Mouse (Mus musculus): ENCODE results near the gene Shcbp1. TPM values are rescaled to one million over a fixed set of nuclear protein-coding genes. Genes with fewer than 3 reads are reported as not detected.
"Not testable (repeated sequence)": the region's sequence is repeated elsewhere in the genome, so short reads cannot be mapped to it uniquely, and the experiment has no call there.

Shcbp1 gene
- total RNA-seq, 1 experiment: 40.2 TPM

- no peak for DNase-seq (ENCODE audit: low read depth, low spot score)
- Histone ChIP-seq H3K4me1 (ENCODE audit: control insufficient read depth in 2 of 2, insufficient read depth in 2 of 2, low read length in 2 of 2, poor library complexity in 1 of 2) (no peaks in the 10 kb centered on the region), H3K9ac (ENCODE audit: insufficient read depth, low read depth, low read length, poor library complexity, severe bottlenecking) (no peak overlapping the region), H3K4me3 (ENCODE audit: insufficient read depth in 1 of 2, low read depth in 1 of 2, low read length in 2 of 2, poor library complexity in 1 of 2, severe bottlenecking in 1 of 2) (no peak overlapping the region), H3K36me3 (ENCODE audit: control insufficient read depth, insufficient read depth, low read length, poor library complexity, severe bottlenecking) (peaks cover 2% of the 10 kb centered on the region; the same call in 1 of the 2 replicates), H3K9me3 (ENCODE audit: control insufficient read depth, insufficient read depth, low read depth, low read length) (no peaks in the 10 kb centered on the region), H3K27ac (ENCODE audit: insufficient read depth, low read depth, low read length, poor library complexity, severe bottlenecking) (no peak overlapping the region)
- no peak for TF ChIP-seq ZC3H11A (IDR thresholded peaks at IDR 0.05; ENCODE audit: borderline replicate concordance, low read depth, low read length)
- TF ChIP-seq MAFK (IDR thresholded peaks at IDR 0.05; ENCODE audit: insufficient read depth, low read depth, low read length): no peak
- no peak for TF ChIP-seq CHD2 (IDR thresholded peaks at IDR 0.05; ENCODE audit: low read depth, low read length)
- no peak for TF ChIP-seq HCFC1 (IDR thresholded peaks at IDR 0.05; ENCODE audit: borderline replicate concordance, insufficient read depth, low read length)
- TF ChIP-seq ZNF384 (IDR thresholded peaks at IDR 0.05; ENCODE audit: low read depth, low read length): no peak
- in situ Hi-C loops (cut with MboI; ENCODE audit: low sequenced_read_pairs in 2 of 2, unreplicated experiment in 2 of 2): no loop called here
Observed at GRCm38 (mm10) chr8:4764751-4765150, 14.6 kb downstream of the Shcbp1 start.

- TF ChIP-seq ZC3H11A (IDR thresholded peaks at IDR 0.05; ENCODE audit: borderline replicate concordance, low read depth, low read length) (no peak), ZNF384 (IDR thresholded peaks at IDR 0.05; ENCODE audit: low read depth, low read length) (no peak), MAFK (IDR thresholded peaks at IDR 0.05; ENCODE audit: insufficient read depth, low read depth, low read length) (no peak), CHD2 (IDR thresholded peaks at IDR 0.05; ENCODE audit: low read depth, low read length) (no peak), HCFC1 (IDR thresholded peaks at IDR 0.05; ENCODE audit: borderline replicate concordance, insufficient read depth, low read length) (no peak)
- Histone ChIP-seq H3K27ac (ENCODE audit: insufficient read depth, low read depth, low read length, poor library complexity, severe bottlenecking) (no peak overlapping the region), H3K36me3 (ENCODE audit: control insufficient read depth, insufficient read depth, low read length, poor library complexity, severe bottlenecking) (no peaks in the 10 kb centered on the region; the same call in 1 of the 2 replicates), H3K4me3 (ENCODE audit: insufficient read depth in 1 of 2, low read depth in 1 of 2, low read length in 2 of 2, poor library complexity in 1 of 2, severe bottlenecking in 1 of 2) (no peak overlapping the region), H3K4me1 (ENCODE audit: control insufficient read depth in 2 of 2, insufficient read depth in 2 of 2, low read length in 2 of 2, poor library complexity in 1 of 2) (no peaks in the 10 kb centered on the region), H3K9ac (ENCODE audit: insufficient read depth, low read depth, low read length, poor library complexity, severe bottlenecking) (no peak overlapping the region), H3K9me3 (ENCODE audit: control insufficient read depth, insufficient read depth, low read depth, low read length) (no peaks in the 10 kb centered on the region)
- no peak for DNase-seq (ENCODE audit: low read depth, low spot score)
- in situ Hi-C loops (cut with MboI; ENCODE audit: low sequenced_read_pairs in 2 of 2, unreplicated experiment in 2 of 2): no loop called here
Observed at GRCm38 (mm10) chr8:4753048-4753447, 26.3 kb downstream of the Shcbp1 start.

- H3K9ac ChIP-seq (ENCODE audit: insufficient read depth, low read depth, low read length, poor library complexity, severe bottlenecking): no peak overlapping the region
- no peak overlapping the region for H3K27ac ChIP-seq (ENCODE audit: insufficient read depth, low read depth, low read length, poor library complexity, severe bottlenecking)
- TF ChIP-seq HCFC1 (IDR thresholded peaks at IDR 0.05; ENCODE audit: borderline replicate concordance, insufficient read depth, low read length): no peak
- no peak for TF ChIP-seq MAFK (IDR thresholded peaks at IDR 0.05; ENCODE audit: insufficient read depth, low read depth, low read length)
- TF ChIP-seq ZC3H11A (IDR thresholded peaks at IDR 0.05; ENCODE audit: borderline replicate concordance, low read depth, low read length): no peak
- TF ChIP-seq CHD2 (IDR thresholded peaks at IDR 0.05; ENCODE audit: low read depth, low read length): no peak
- H3K9me3 ChIP-seq (ENCODE audit: control insufficient read depth, insufficient read depth, low read depth, low read length): no peaks in the 10 kb centered on the region
- in situ Hi-C loops (cut with MboI; ENCODE audit: low sequenced_read_pairs in 2 of 2, unreplicated experiment in 2 of 2): no loop called here
- H3K4me1 ChIP-seq (ENCODE audit: control insufficient read depth in 2 of 2, insufficient read depth in 2 of 2, low read length in 2 of 2, poor library complexity in 1 of 2): no peaks in the 10 kb centered on the region
- H3K4me3 ChIP-seq (ENCODE audit: insufficient read depth in 1 of 2, low read depth in 1 of 2, low read length in 2 of 2, poor library complexity in 1 of 2, severe bottlenecking in 1 of 2): no peak overlapping the region
- no peaks in the 10 kb centered on the region; the same call in 1 of the 2 replicates for H3K36me3 ChIP-seq (ENCODE audit: control insufficient read depth, insufficient read depth, low read length, poor library complexity, severe bottlenecking)
- no peak for DNase-seq (ENCODE audit: low read depth, low spot score)
Observed at GRCm38 (mm10) chr8:4730942-4731341, 48.4 kb downstream of the Shcbp1 start.

GRCm38 (mm10) chr8:4715546-4715945 is 63.8 kb downstream of the Shcbp1 start:
- Histone ChIP-seq H3K4me1 (ENCODE audit: control insufficient read depth in 2 of 2, insufficient read depth in 2 of 2, low read length in 2 of 2, poor library complexity in 1 of 2) (no peaks in the 10 kb centered on the region), H3K27ac (ENCODE audit: insufficient read depth, low read depth, low read length, poor library complexity, severe bottlenecking) (no peak overlapping the region), H3K9ac (ENCODE audit: insufficient read depth, low read depth, low read length, poor library complexity, severe bottlenecking) (no peak overlapping the region), H3K4me3 (ENCODE audit: insufficient read depth in 1 of 2, low read depth in 1 of 2, low read length in 2 of 2, poor library complexity in 1 of 2, severe bottlenecking in 1 of 2) (no peak overlapping the region), H3K9me3 (ENCODE audit: control insufficient read depth, insufficient read depth, low read depth, low read length) (0 out of 2 replicates have a peak, but pooled peaks cover 2% of the 10 kb centered on the region), H3K36me3 (ENCODE audit: control insufficient read depth, insufficient read depth, low read length, poor library complexity, severe bottlenecking) (no peaks in the 10 kb centered on the region)
- DNase-seq (ENCODE audit: low read depth, low spot score): no peak
- TF ChIP-seq MAFK (IDR thresholded peaks at IDR 0.05; ENCODE audit: insufficient read depth, low read depth, low read length) (no peak), HCFC1 (IDR thresholded peaks at IDR 0.05; ENCODE audit: borderline replicate concordance, insufficient read depth, low read length) (no peak), CHD2 (IDR thresholded peaks at IDR 0.05; ENCODE audit: low read depth, low read length) (no peak), ZNF384 (IDR thresholded peaks at IDR 0.05; ENCODE audit: low read depth, low read length) (no peak), ZC3H11A (IDR thresholded peaks at IDR 0.05; ENCODE audit: borderline replicate concordance, low read depth, low read length) (no peak)
- in situ Hi-C loops (cut with MboI; ENCODE audit: low sequenced_read_pairs in 2 of 2, unreplicated experiment in 2 of 2): no loop called here

GRCm38 (mm10) chr8:4708346-4708745 is 71.0 kb downstream of the Shcbp1 start:
- DNase-seq (ENCODE audit: low read depth, low spot score); H3K36me3 ChIP-seq (ENCODE audit: control insufficient read depth, insufficient read depth, low read length, poor library complexity, severe bottlenecking); H3K4me3 ChIP-seq (ENCODE audit: insufficient read depth in 1 of 2, low read depth in 1 of 2, low read length in 2 of 2, poor library complexity in 1 of 2, severe bottlenecking in 1 of 2); H3K4me1 ChIP-seq (ENCODE audit: control insufficient read depth in 2 of 2, insufficient read depth in 2 of 2, low read length in 2 of 2, poor library complexity in 1 of 2); H3K9ac ChIP-seq (ENCODE audit: insufficient read depth, low read depth, low read length, poor library complexity, severe bottlenecking); in situ Hi-C loops (cut with MboI; ENCODE audit: low sequenced_read_pairs in 2 of 2, unreplicated experiment in 2 of 2); H3K9me3 ChIP-seq (ENCODE audit: control insufficient read depth, insufficient read depth, low read depth, low read length): not testable (repeated sequence)
- H3K27ac ChIP-seq (ENCODE audit: insufficient read depth, low read depth, low read length, poor library complexity, severe bottlenecking): peak overlapping the region; percentile 77; the same call in 1 of the 2 replicates

- H3K9me3 ChIP-seq (ENCODE audit: control insufficient read depth, insufficient read depth, low read depth, low read length); DNase-seq (ENCODE audit: low read depth, low spot score); H3K9ac ChIP-seq (ENCODE audit: insufficient read depth, low read depth, low read length, poor library complexity, severe bottlenecking); H3K36me3 ChIP-seq (ENCODE audit: control insufficient read depth, insufficient read depth, low read length, poor library complexity, severe bottlenecking); in situ Hi-C loops (cut with MboI; ENCODE audit: low sequenced_read_pairs in 2 of 2, unreplicated experiment in 2 of 2); H3K4me1 ChIP-seq (ENCODE audit: control insufficient read depth in 2 of 2, insufficient read depth in 2 of 2, low read length in 2 of 2, poor library complexity in 1 of 2); H3K27ac ChIP-seq (ENCODE audit: insufficient read depth, low read depth, low read length, poor library complexity, severe bottlenecking); H3K4me3 ChIP-seq (ENCODE audit: insufficient read depth in 1 of 2, low read depth in 1 of 2, low read length in 2 of 2, poor library complexity in 1 of 2, severe bottlenecking in 1 of 2): not testable (repeated sequence)
Observed at GRCm38 (mm10) chr8:4707916-4708315, 71.5 kb downstream of the Shcbp1 start.

Measured in ES-E14 (cell line).